ENCODE assay signal across 29 mouse cellular contexts in the genomic region with DNA sequence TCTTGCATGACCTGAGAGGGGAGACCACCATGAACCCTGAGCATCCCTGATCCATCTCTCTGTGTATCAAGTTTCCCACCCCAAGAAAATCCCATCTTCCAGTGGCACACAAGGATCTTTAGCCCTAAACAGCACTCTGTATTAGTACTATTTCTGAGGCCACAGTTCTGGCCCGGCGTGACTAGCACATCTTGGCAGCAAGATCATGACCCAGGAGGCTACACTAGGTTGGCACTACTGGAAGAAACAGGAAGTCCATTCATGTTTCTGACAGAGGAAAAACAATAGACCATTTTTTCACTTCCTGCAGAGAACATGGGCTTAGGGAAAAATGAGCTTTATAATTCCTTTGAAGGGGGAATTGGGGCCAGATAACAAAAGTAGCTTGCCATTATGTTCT. TPM values are rescaled to one million over a fixed set of nuclear protein-coding genes. Genes with fewer than 3 reads are reported as not detected.
DNase-seq lines count a peak whose midpoint lies in the region; ATAC-seq lines count a peak whose summit lies in the region.
"Had no signal": no experiment of that assay in that cellular context is flagged by ENCODE, and none has a peak within 500 bp of the region (broad histone marks: within the 10 kb centered on the region; RNA-seq: fewer than 3 reads in every experiment).

No protein-coding gene starts in this region.

- H3K36me3 ChIP-seq in forebrain, embryonic 11.5 days (ENCODE audit: control insufficient read depth, insufficient read depth, low read length): no peaks in the 10 kb centered on the region

- H3K9ac ChIP-seq in forebrain, embryonic 11.5 days (ENCODE audit: low read length): no peak overlapping the region
- H3K9ac ChIP-seq: embryonic facial prominence, embryonic 13.5 days; forebrain, embryonic 13.5 days; hindbrain, embryonic 12.5 days; liver, embryonic 14.5 days; midbrain, embryonic 13.5 days; neural tube, embryonic 13.5 days had no signal

- no peak overlapping the region for H3K4me2 ChIP-seq in forebrain, embryonic 11.5 days (ENCODE audit: low read depth, low read length, severe bottlenecking)
- H3K4me2 ChIP-seq: embryonic facial prominence, embryonic 13.5 days; forebrain, embryonic 13.5 days; hindbrain, embryonic 12.5 days; midbrain, embryonic 13.5 days; neural tube, embryonic 13.5 days had no signal

- peaks cover 2% of the 10 kb centered on the region; the same call in 1 of the 2 replicates for H3K4me1 ChIP-seq in brown adipose tissue, adult 24 weeks (ENCODE audit: control insufficient read depth, insufficient read depth, insufficient read length, low read length)
- no peaks in the 10 kb centered on the region for H3K4me1 ChIP-seq in forebrain, embryonic 11.5 days (replicated peaks; ENCODE audit: control insufficient read depth, insufficient read depth, low read length)
- H3K4me1 ChIP-seq: embryonic facial prominence, embryonic 13.5 days; hindbrain, embryonic 12.5 days; midbrain, embryonic 13.5 days had no signal

- no peak overlapping the region for H3K4me3 ChIP-seq in brown adipose tissue, adult 24 weeks (ENCODE audit: insufficient read depth, low read depth, low read length)
- H3K4me3 ChIP-seq in forebrain, embryonic 11.5 days (ENCODE audit: low read depth, low read length): no peak overlapping the region
- H3K4me3 ChIP-seq: embryonic facial prominence, embryonic 13.5 days; erythroblast, embryonic 14.5 days; forebrain, embryonic 13.5 days; hindbrain, embryonic 12.5 days; midbrain, embryonic 13.5 days; neural tube, embryonic 13.5 days had no signal

- 0 out of 2 replicates have a peak overlapping the region, but pooled peaks have one; percentile 34 for H3K27ac ChIP-seq in brown adipose tissue, adult 24 weeks (replicated peaks; ENCODE audit: low read depth, low read length)
- H3K27ac ChIP-seq in forebrain, embryonic 11.5 days (ENCODE audit: low read depth, low read length): no peak overlapping the region
- H3K27ac ChIP-seq: embryonic facial prominence, embryonic 13.5 days; forebrain, embryonic 13.5 days; hindbrain, embryonic 12.5 days; liver, embryonic 14.5 days; midbrain, embryonic 13.5 days; neural tube, embryonic 13.5 days had no signal

- no peaks in the 10 kb centered on the region for H3K9me3 ChIP-seq in forebrain, embryonic 11.5 days (ENCODE audit: control insufficient read depth, low read length)
- H3K9me3 ChIP-seq: embryonic facial prominence, embryonic 13.5 days; forebrain, embryonic 13.5 days; hindbrain, embryonic 12.5 days; midbrain, embryonic 13.5 days; neural tube, embryonic 13.5 days had no signal

- no peaks in the 10 kb centered on the region for H3K27me3 ChIP-seq in forebrain, embryonic 11.5 days (ENCODE audit: control insufficient read depth, insufficient read depth, low read length)
- H3K27me3 ChIP-seq: embryonic facial prominence, embryonic 13.5 days; forebrain, embryonic 13.5 days; hindbrain, embryonic 12.5 days; midbrain, embryonic 13.5 days; neural tube, embryonic 13.5 days had no signal

- WGBS in forebrain, embryonic 11.5 days: 82% methylated on average over 2 of the region's 2 CpGs

- 0 out of 2 replicates have a peak, but pooled peaks have one; percentile 41 for ATAC-seq in frontal cortex, adult (ENCODE audit: low TSS enrichment)
- ATAC-seq in megakaryocyte, adult 5-6 weeks (ENCODE audit: poor library complexity, severe bottlenecking): peak; percentile 63
- ATAC-seq in forebrain, embryonic 11.5 days (replicated peaks; ENCODE audit: low FRiP score): no peak
- ATAC-seq: activated CD4-positive, CD25-positive, alpha-beta regulatory T cell, adult 4 months; forebrain, embryonic 13.5 days; intestine, embryonic 16.5 days; midbrain, embryonic 13.5 days had no signal

- no peak for DNase-seq in frontal cortex, postnatal 14 days (ENCODE audit: low spot score in 2 of 2)
- peak; percentile 31 for DNase-seq in layer of hippocampus, adult 9-11 months
- no peak for DNase-seq in layer of hippocampus, adult 11-12 months (ENCODE audit: low spot score)
- no peak for DNase-seq in forebrain, embryonic 11.5 days (ENCODE audit: low spot score)
- no peak for DNase-seq in urinary bladder, adult 2 months (ENCODE audit: low spot score)
- DNase-seq: adrenal gland, adult 2 months; adrenal gland, postnatal 36 days; cerebellum, adult 11 months; cerebellum, adult 9-10 months; cerebellum, postnatal 36 days; kidney, adult 9 months; kidney, postnatal 14 days; layer of hippocampus, postnatal 36 days; liver; lung, adult 2 months; lung, postnatal 14 days; thymus, postnatal 4 days had no signal

RNA-seq across cellular contexts. Expression of a gene that starts 39.8 kb away (rescaled TPM):
- polyA plus RNA-seq in brown adipose tissue, adult 24 weeks (2012; ENCODE audit: insufficient read depth, insufficient read length, missing spikeins): 4.6 and 5.6 TPM in 2 replicates
- 39.7 and 45.8 TPM in 2 replicates for total RNA-seq in megakaryocyte, adult 5-6 weeks (2015)
- 36.8 and 44.4 TPM in 2 replicates for total RNA-seq in megakaryocyte, adult 5-6 weeks (2017)
- 50.6 and 55.8 TPM in 2 replicates for polyA plus RNA-seq in forebrain, embryonic 11.5 days (2014; fragmentation: Nextera tagmentation; extraction: Ambion mirVana)
- polyA plus RNA-seq in urinary bladder, adult 2 months (2012; rRNA removed): 38.7 and 47.0 TPM in 2 replicates
